Mouse (Mus musculus): Measurements from ENCODE around the gene Pigk.

GRCm38 (mm10) chr3:152980978-152981974 lies 267.4 kb downstream of the Pigk start:
- TF ChIP-seq CTCF (IDR thresholded peaks at IDR 0.05; ENCODE audit: borderline replicate concordance, extremely low read depth, insufficient read depth, insufficient read length) (0 out of 2 replicates have a peak, but pooled peaks have one; percentile 0), POLR2A (IDR thresholded peaks at IDR 0.05; ENCODE audit: borderline replicate concordance, extremely low read depth, insufficient read depth, insufficient read length, poor library complexity, severe bottlenecking) (no peak)

Measured in brain, embryonic 14.5 days (tissue).